Mouse (Mus musculus) hindbrain, embryonic 10.5 days (tissue): ENCODE data around the gene Fth1. TPM values are rescaled to one million over a fixed set of nuclear protein-coding genes. Genes with fewer than 3 reads are reported as not detected.
A peak's percentile ranks its signal among the peaks of the same experiment; 100 is the strongest.

Experiments
- DNase-seq: peaks from one replicate; pipeline ENCODE4 v3.0.0-alpha.2; 2017; ENCODE audit warnings: low spot score
- H3K27ac ChIP-seq: fragments of 300-500 bp; sonication (generic); 2 replicates; pipeline ENCODE4 v1.5.1; 2016; ENCODE audit warnings: mild to moderate bottlenecking, moderate library complexity
- H3K27me3 ChIP-seq: fragments of 300-500 bp; sonication (generic); 2 replicates; pipeline ENCODE4 v1.6.1; 2016; ENCODE audit warnings: mild to moderate bottlenecking; ENCODE audit not compliant: poor library complexity, insufficient read depth, severe bottlenecking
- H3K36me3 ChIP-seq: fragments of 300-500 bp; sonication (generic); 2 replicates; pipeline ENCODE4 v1.6.1; 2016; ENCODE audit warnings: mild to moderate bottlenecking, moderate library complexity
- H3K4me1 ChIP-seq: fragments of 300-500 bp; sonication (generic); replicated peaks from 2 replicates; pipeline ENCODE4 v1.6.1; 2016; ENCODE audit warnings: mild to moderate bottlenecking
- H3K4me3 ChIP-seq: fragments of 300-500 bp; sonication (generic); 2 replicates; pipeline ENCODE4 v1.5.1; 2016; ENCODE audit warnings: mild to moderate bottlenecking, moderate library complexity
- H3K9me3 ChIP-seq: fragments of 300-500 bp; sonication (generic); 2 replicates; pipeline ENCODE4 v1.6.1; 2016; ENCODE audit warnings: mild to moderate bottlenecking, moderate library complexity
- WGBS: fragments of 180-500 bp; shearing (Covaris S2); methylation state at CpG from one replicate; pipeline ENCODE4 v1.1.7; 2016; 5-methylcytosine and 5-hydroxymethylcytosine counted together
- polyA plus RNA-seq: library from polyadenylated mRNA; unstranded; fragments of >200 nt; fragmentation: Nextera tagmentation; extraction: Ambion mirVana; gene quantifications from 2 replicates; pipeline ENCODE4 v1.2.1, GENCODE M21; 2016

The Fth1 gene
- polyA plus RNA-seq, 1 experiment from 2014 or later: 1,593 TPM

DNA sequence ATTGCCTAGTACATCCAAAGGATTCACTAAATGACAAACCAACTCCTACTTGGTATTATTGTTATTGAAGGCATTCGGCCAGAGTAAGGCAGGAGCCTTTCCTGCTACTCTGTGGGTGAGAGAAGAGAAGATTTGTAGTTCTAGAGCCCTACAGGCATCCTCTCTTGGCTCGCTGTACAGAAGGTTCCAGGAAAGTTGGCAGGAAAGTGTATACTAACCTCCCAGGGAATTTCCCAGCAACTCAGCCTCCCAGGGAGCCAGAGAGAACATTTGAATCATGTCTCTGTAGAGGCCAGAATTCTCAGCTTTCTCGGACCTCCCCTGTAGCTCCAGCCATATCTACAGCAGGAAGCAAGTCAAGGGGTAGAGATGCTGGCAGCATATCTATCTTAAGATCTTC lies 33.4 kb upstream of the Fth1 start:
- Histone ChIP-seq H3K4me3 (no peak overlapping the region), H3K36me3 (no peaks in the 10 kb centered on the region), H3K4me1 (peaks cover 16% of the 10 kb centered on the region), H3K27ac (no peak overlapping the region), H3K9me3 (no peaks in the 10 kb centered on the region), H3K27me3 (no peaks in the 10 kb centered on the region)
- 93% methylated on average over 3 of the region's 3 CpGs for WGBS
- DNase-seq: no peak

DNA sequence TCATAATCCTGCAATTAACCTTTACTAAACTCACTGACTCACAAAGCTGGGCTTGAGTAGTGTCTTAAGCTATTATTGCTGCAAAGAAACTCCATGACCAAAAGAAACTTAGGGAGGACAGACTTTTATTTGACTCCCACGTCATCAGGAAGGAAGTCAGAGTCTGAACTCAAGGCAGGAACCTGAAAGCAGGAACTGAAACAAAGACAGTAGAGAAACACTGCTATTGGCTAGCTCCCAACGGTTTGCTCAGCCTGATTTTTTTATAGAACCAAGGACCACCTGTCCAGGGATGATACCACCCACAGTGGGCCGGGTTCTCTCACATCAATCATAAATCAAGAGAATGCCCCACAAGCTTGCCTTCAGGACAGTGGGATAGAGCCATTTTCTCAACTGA lies 28.0 kb upstream of the Fth1 start:
- no peak for DNase-seq
- H3K4me1 ChIP-seq: peaks cover 18% of the 10 kb centered on the region
- no peak overlapping the region for H3K27ac ChIP-seq
- H3K4me3 ChIP-seq: no peak overlapping the region
- 79% methylated on average over 3 of the region's 3 CpGs for WGBS
- no peaks in the 10 kb centered on the region for H3K9me3 ChIP-seq
- no peaks in the 10 kb centered on the region for H3K27me3 ChIP-seq
- no peaks in the 10 kb centered on the region for H3K36me3 ChIP-seq

DNA sequence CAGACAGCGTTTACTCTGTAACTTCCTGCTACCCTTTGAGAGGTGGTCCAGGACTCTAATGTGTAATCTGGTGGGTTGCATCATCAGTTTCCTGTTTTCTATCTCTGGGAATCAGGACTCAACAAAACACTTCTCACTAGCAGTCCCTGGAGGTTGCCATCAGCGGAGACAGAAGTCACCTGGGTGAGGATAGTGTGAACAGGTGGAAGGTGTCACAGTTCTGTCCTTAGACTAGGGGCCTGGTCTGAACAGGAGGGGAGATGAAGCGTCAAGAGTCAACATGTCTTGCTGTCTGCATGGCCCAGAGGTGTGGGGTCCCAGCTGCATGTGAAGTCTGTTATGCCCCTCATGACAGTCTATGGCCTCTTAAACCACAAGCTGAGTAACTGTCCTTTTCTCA lies 27.5 kb upstream of the Fth1 start:
- no peak overlapping the region for H3K27ac ChIP-seq
- H3K36me3 ChIP-seq: no peaks in the 10 kb centered on the region
- DNase-seq: no peak
- no peaks in the 10 kb centered on the region for H3K9me3 ChIP-seq
- no peaks in the 10 kb centered on the region for H3K27me3 ChIP-seq
- 88% methylated on average over 3 of the region's 3 CpGs for WGBS
- H3K4me3 ChIP-seq: no peak overlapping the region
- peaks cover 18% of the 10 kb centered on the region for H3K4me1 ChIP-seq

DNA sequence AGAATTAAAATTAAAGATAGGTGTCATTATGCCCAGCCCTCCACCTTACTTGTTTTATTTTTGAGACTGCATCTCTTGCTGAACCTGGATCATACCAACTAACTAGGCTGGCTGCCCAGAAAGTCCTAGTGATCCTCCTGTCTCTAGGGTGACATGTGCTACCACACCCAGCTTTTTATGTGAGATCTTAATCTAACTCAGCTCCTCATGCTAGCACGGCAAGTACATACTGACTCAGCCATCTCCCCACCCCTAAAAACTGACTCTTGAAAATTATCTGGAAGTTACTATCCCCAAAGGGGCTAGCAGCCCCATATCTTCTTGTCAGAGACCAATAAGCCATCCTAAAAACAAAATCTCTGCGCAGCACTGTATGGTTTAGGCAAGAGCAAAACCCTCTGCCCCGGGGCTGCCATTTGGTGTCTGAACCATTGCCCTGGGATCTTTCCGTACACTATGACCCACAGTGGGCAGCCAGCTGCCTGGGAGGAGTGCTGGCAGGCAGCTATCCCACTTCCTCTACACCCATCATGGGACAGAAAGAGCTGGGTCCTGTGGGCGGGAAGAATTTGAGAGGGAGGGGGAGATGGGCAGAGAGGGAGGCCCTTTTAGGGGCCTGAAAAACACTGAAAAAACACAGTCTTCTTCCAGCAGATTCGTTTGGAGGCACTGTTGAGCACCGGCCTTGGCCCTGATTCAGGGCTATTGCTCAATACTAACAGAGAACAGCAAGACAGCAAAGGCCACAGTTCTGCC lies 26.2 kb upstream of the Fth1 start:
- 46% methylated on average over 7 of the region's 7 CpGs for WGBS
- H3K9me3 ChIP-seq: no peaks in the 10 kb centered on the region
- peak; percentile 46 for DNase-seq
- H3K27ac ChIP-seq: peak overlapping the region; percentile 14; the same call in 1 of the 2 replicates
- no peaks in the 10 kb centered on the region for H3K27me3 ChIP-seq
- H3K4me1 ChIP-seq: peaks cover 18% of the 10 kb centered on the region
- H3K36me3 ChIP-seq: no peaks in the 10 kb centered on the region
- no peak overlapping the region for H3K4me3 ChIP-seq

DNA sequence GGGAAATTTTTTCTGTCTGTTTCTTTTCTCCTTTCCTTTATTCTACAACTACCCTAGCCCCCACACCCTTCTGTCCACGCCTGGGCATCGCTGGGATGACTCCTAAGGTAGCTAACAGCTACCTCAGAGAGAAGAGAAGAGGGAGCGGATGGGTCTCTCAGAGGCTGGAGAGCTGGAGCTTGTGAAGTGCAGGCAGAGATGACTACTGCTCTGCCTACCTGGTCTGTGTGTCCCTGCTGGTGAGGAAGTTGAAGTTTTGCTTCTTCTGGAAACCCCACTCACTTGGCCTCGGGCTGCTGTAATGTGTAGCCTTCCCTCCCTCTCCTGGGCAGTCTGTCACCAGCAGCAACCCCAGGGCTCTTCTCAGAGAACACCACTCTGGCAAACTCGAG lies 25.6 kb upstream of the Fth1 start:
- Histone ChIP-seq H3K4me3 (no peak overlapping the region), H3K27ac (peak overlapping the region; percentile 14), H3K27me3 (no peaks in the 10 kb centered on the region), H3K36me3 (no peaks in the 10 kb centered on the region), H3K4me1 (peaks cover 18% of the 10 kb centered on the region), H3K9me3 (no peaks in the 10 kb centered on the region)
- DNase-seq: no peak
- 40% methylated on average over 5 of the region's 5 CpGs for WGBS

DNA sequence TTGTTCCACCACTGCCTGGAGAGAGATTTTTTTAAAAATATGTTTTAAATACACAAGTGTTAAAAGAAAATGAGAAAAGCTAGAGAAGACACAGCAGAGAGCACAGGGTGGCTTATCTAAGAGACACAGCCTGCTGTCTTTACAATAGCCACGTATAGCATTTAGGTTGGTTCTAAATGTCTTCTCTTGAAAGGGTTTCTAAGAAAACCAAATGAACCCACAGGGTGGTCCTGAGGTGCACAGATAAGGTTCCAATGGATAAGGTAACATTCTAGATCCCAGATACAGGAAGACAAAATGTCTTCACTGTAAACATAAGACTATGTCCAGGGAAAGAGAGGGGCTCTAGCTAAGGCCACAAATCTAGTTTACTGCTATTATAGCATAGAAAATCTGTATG lies 25.0 kb upstream of the Fth1 start:
- no peaks in the 10 kb centered on the region for H3K36me3 ChIP-seq

DNA sequence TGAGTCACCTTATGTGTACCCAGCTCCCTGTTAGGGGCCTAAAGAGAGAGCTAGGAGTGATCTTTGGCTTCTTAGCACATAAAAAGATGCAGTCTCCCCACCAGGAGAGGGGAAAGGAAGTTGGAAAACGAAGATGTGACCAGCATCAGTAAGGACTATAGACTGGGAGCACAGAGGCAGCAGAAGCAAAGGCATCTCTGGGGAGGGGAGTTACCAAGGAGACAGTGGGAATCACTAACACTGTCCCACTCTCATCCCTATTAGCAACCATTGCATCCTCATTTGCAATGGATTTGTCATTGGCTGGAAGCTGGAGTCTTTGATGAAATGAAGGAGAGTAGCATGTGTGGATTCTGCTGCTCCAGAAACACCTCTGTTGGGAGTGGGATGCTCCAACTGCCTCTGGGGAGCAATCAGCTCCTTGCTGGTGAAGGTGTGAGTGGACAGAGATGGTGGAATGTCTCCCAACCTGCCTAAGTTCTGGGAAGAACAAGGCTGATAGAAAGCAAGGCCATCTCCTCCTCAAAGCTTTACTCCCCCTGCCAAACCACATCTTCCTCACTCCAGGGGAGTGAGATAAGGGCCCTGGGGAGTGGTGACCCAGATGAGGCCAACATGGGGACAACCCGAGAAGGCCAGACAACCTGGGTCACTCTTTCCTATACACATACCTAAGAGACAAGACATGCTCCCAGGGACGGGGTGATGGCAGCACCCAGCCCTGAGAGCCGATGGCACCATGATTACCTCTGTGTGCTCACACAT lies 23.6 kb upstream of the Fth1 start:
- Histone ChIP-seq H3K4me1 (peaks cover 18% of the 10 kb centered on the region), H3K27me3 (no peaks in the 10 kb centered on the region), H3K4me3 (no peak overlapping the region), H3K27ac (no peak overlapping the region), H3K36me3 (no peaks in the 10 kb centered on the region), H3K9me3 (no peaks in the 10 kb centered on the region)
- 79% methylated on average over 4 of the region's 4 CpGs for WGBS
- DNase-seq: no peak

More for the DNA sequence above, 25.0 kb upstream of the Fth1 start:
- Histone ChIP-seq H3K4me3 (no peak overlapping the region), H3K4me1 (peaks cover 18% of the 10 kb centered on the region), H3K27ac (no peak overlapping the region), H3K27me3 (no peaks in the 10 kb centered on the region), H3K9me3 (no peaks in the 10 kb centered on the region)
- WGBS: 86% methylated on average over 1 of the region's 1 CpGs
- DNase-seq: no peak

DNA sequence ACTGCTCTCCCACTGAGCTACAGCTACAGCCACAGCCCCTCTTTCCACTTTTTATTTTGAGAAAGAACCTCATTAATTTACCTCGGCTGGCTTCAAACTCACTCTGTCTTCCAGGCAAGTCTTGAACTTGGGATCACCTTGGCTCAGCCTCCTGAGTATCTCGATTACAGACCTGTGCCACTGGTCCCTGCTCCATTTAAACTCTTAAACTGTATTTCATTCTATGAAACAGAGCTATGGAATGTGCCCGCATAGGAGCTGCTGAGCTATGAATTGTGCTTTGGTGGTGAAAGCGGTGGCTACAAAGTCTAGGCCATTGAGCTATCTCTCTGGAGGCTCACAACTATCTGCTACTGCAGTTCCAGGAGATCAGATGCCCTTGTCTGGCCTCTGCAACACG lies 22.4 kb upstream of the Fth1 start:
- no peaks in the 10 kb centered on the region for H3K27me3 ChIP-seq
- no peak overlapping the region for H3K4me3 ChIP-seq
- H3K36me3 ChIP-seq: no peaks in the 10 kb centered on the region
- H3K9me3 ChIP-seq: no peaks in the 10 kb centered on the region
- DNase-seq: no peak
- peaks cover 18% of the 10 kb centered on the region for H3K4me1 ChIP-seq
- WGBS: 87% methylated on average over 5 of the region's 5 CpGs
- H3K27ac ChIP-seq: no peak overlapping the region

DNA sequence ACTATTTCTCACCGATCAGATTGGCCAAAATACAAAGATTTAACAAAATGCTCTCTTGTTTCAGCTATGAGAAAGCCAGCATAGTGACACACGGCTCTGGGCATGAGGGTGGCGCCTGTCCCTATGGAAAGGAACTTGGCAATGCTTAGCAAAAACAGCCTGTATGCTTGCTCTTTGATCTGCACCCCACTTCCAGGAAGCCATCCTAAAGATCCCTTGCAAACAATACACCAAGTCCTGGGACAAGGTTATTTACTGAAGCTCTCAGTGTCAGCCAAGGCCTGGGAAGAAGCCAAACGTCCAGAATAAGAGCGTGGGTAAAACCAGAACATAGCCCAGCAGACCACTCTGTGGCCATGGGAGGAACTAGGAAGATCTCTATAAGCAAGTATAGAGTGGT lies 19.6 kb upstream of the Fth1 start:
- no peak overlapping the region for H3K27ac ChIP-seq
- no peaks in the 10 kb centered on the region for H3K36me3 ChIP-seq
- H3K4me1 ChIP-seq: peaks cover 13% of the 10 kb centered on the region; the same call in 1 of the 2 replicates
- no peak for DNase-seq
- no peaks in the 10 kb centered on the region for H3K9me3 ChIP-seq
- 80% methylated on average over 5 of the region's 5 CpGs for WGBS
- H3K27me3 ChIP-seq: no peaks in the 10 kb centered on the region
- H3K4me3 ChIP-seq: no peak overlapping the region

DNA sequence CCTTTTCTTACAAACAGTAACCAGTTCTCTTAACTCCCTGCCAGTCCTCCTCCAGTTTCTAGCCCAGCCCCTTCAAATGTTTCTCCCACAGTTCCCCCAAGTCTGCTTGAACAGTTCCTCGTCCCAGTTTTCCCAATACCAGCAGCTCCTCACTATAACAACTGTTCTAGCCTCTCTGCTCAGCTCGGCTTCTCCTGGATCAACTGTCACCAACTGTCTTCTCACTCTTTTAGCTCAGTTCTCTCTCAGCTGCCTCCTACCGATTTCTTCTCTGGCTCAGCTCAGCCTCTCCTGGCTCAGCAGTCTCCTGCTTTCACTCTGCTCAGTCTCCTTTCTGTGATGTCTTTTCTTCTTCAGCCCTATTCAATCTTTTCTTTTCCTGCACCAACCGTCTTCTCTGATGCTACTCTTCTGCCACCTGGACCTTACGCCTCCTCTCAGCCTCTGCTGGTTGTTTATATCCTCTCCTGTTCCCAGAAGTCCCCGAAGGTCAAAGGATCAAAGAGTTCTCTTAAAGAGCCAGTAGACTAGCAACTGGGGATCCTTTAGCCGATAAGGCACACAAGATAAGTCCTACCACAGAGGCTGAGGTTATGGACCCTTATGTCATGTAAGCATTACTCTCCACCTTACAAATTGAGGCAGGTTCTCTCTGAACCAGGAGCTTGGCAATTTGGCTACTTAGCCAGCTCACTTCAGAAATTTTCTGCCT lies 16.0 kb upstream of the Fth1 start:
- no peaks in the 10 kb centered on the region for H3K9me3 ChIP-seq
- 26% methylated on average over 7 of the region's 7 CpGs for WGBS
- H3K27me3 ChIP-seq: no peaks in the 10 kb centered on the region
- H3K27ac ChIP-seq: 0 out of 2 replicates have a peak overlapping the region, but pooled peaks have one; percentile 24
- peaks cover 9% of the 10 kb centered on the region; the same call in 1 of the 2 replicates for H3K4me1 ChIP-seq
- H3K36me3 ChIP-seq: no peaks in the 10 kb centered on the region
- H3K4me3 ChIP-seq: no peak overlapping the region
- no peak for DNase-seq

DNA sequence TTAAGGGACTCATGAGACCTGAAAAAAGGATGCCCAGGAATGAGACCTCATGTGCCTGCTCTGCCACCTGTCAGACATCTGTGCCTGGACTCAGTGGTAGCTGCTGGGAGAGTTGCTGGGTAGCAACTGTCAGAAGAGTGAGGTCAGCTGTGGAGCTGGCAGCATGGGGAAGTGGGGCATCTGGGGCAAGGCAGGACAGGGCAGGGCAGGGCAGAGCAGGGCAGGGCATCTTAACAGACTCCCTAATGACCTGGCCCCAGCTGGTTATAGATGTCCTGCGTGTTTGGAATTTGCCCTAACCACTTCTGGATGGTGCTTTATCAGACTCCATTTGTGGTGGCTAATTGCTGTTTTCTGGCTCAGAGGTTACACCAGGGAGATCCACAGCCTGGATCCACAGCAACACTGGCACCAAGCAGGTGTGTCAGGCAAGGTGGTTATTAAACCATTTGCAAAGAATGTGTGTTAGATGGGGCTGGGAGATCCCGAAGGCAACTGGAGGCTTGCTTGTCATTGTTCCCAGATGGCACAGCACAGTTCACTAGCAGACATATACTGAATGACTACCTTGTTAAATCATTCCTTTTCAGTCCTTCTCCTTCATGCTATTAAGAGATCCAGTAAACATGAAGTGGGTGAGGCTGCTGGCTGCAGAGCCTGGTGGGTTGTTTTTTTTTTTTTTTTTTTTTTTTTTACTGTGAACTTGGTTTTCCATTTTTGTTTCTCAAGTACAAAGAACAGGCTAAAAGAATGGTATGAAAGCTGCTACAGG lies 14.1 kb upstream of the Fth1 start:
- Histone ChIP-seq H3K4me3 (no peak overlapping the region), H3K27me3 (no peaks in the 10 kb centered on the region), H3K27ac (no peak overlapping the region), H3K4me1 (peaks cover 9% of the 10 kb centered on the region; the same call in 1 of the 2 replicates), H3K36me3 (no peaks in the 10 kb centered on the region), H3K9me3 (no peaks in the 10 kb centered on the region)
- 73% methylated on average over 2 of the region's 2 CpGs for WGBS
- DNase-seq: no peak

DNA sequence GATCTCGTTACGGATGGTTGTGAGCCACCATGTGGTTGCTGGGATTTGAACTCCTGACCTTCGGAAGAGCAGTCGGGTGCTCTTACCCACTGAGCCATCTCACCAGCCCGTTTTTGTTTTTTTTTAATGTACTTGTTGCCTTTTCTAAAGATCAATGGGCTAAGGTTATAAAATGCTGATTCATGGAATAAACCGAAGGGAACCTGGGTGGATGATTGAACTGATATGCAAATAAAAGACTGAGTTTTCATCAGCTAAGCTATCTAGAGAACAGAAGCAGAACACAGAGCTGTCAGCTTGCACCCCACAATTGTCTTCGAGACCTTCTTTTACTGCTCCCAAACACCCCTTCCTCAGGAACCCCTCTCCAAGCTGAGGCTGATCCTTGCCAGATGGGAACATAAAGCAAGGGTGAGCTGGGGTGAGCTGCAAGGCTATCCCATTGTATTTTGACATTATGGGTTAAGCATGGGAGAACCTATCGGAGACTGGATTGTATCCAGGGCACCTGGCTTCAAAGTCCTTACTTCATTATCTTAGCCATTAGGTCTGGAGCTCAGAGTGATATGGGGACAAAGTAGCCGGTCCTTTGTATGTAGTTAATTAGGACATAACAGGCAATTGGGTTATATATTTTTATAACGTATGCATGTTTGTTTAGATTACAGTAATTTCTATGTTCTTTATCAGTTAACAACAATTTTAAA lies 12.2 kb upstream of the Fth1 start:
- Histone ChIP-seq H3K9me3 (no peaks in the 10 kb centered on the region), H3K27me3 (no peaks in the 10 kb centered on the region), H3K4me3 (no peak overlapping the region), H3K36me3 (no peaks in the 10 kb centered on the region), H3K4me1 (peaks cover 9% of the 10 kb centered on the region; the same call in 1 of the 2 replicates), H3K27ac (no peak overlapping the region)
- WGBS: 86% methylated on average over 10 of the region's 10 CpGs
- no peak for DNase-seq
